Mouse (Mus musculus): ENCODE measurements around the gene Vps45.
"Not testable (repeated sequence)": the region's sequence is repeated elsewhere in the genome, so short reads cannot be mapped to it uniquely, and the experiment has no call there.

Gene Vps45

GRCm38 (mm10) chr3:96078711-96079110, 20.4 kb upstream of the Vps45 start:
- no peak for DNase-seq (ENCODE audit: extremely low read depth, low read depth)

GRCm38 (mm10) chr3:96078066-96078465, 19.8 kb upstream of the Vps45 start:
- DNase-seq (ENCODE audit: extremely low read depth, low read depth), result no peak

GRCm38 (mm10) chr3:96072921-96073486, 14.7 kb upstream of the Vps45 start:
- no peak for DNase-seq (ENCODE audit: extremely low read depth, low read depth)

GRCm38 (mm10) chr3:96070241-96070640, 12.0 kb upstream of the Vps45 start:
- no peak for DNase-seq (ENCODE audit: extremely low read depth, low read depth)

- no peak for DNase-seq (ENCODE audit: extremely low read depth, low read depth)
These were observed 11.3 kb upstream of the Vps45 start for GRCm38 (mm10) chr3:96069542-96069941.

GRCm38 (mm10) chr3:96069046-96069445, 10.8 kb upstream of the Vps45 start:
- no peak for DNase-seq (ENCODE audit: extremely low read depth, low read depth)

GRCm38 (mm10) chr3:96066741-96067140, 8.5 kb upstream of the Vps45 start:
- DNase-seq (ENCODE audit: extremely low read depth, low read depth), result no peak

- peak; percentile 87 for DNase-seq (ENCODE audit: extremely low read depth, low read depth)
These were observed 7.6 kb upstream of the Vps45 start for GRCm38 (mm10) chr3:96065754-96066375.

- no peak for DNase-seq (ENCODE audit: extremely low read depth, low read depth)
These were observed 6.9 kb upstream of the Vps45 start for GRCm38 (mm10) chr3:96065147-96065546.

GRCm38 (mm10) chr3:96064217-96064616, 6.0 kb upstream of the Vps45 start:
- DNase-seq (ENCODE audit: extremely low read depth, low read depth), result no peak

GRCm38 (mm10) chr3:96063299-96063698, 5.0 kb upstream of the Vps45 start:
- DNase-seq (ENCODE audit: extremely low read depth, low read depth), result no peak

- no peak for DNase-seq (ENCODE audit: extremely low read depth, low read depth)
These were observed 1.9 kb upstream of the Vps45 start for GRCm38 (mm10) chr3:96060146-96060545.

- peak; percentile 99 for DNase-seq (ENCODE audit: extremely low read depth, low read depth)
These were observed 490 bp downstream of the Vps45 start for GRCm38 (mm10) chr3:96057747-96058204.

GRCm38 (mm10) chr3:96056031-96056430, 2.2 kb downstream of the Vps45 start:
- no peak for DNase-seq (ENCODE audit: extremely low read depth, low read depth)

GRCm38 (mm10) chr3:96055294-96055693, 3.0 kb downstream of the Vps45 start:
- DNase-seq (ENCODE audit: extremely low read depth, low read depth), result no peak

- peak; percentile 67 for DNase-seq (ENCODE audit: extremely low read depth, low read depth)
These were observed 6.4 kb downstream of the Vps45 start for GRCm38 (mm10) chr3:96051839-96052238.

GRCm38 (mm10) chr3:96051186-96051585, 7.1 kb downstream of the Vps45 start:
- DNase-seq (ENCODE audit: extremely low read depth, low read depth), result no peak

- DNase-seq (ENCODE audit: extremely low read depth, low read depth), result no peak
These were observed 7.5 kb downstream of the Vps45 start for GRCm38 (mm10) chr3:96050779-96051178.

- not testable (repeated sequence) for DNase-seq (ENCODE audit: extremely low read depth, low read depth)
These were observed 13.7 kb downstream of the Vps45 start for GRCm38 (mm10) chr3:96044559-96044958.

- no peak for DNase-seq (ENCODE audit: extremely low read depth, low read depth)
These were observed 15.2 kb downstream of the Vps45 start for GRCm38 (mm10) chr3:96043104-96043503.

- DNase-seq (ENCODE audit: extremely low read depth, low read depth), result no peak
These were observed 17.2 kb downstream of the Vps45 start for GRCm38 (mm10) chr3:96041079-96041478.

- DNase-seq (ENCODE audit: extremely low read depth, low read depth), result no peak
These were observed 17.6 kb downstream of the Vps45 start for GRCm38 (mm10) chr3:96040663-96041006.

All from MEL-GATA-1-ER (cell line).